Mouse (Mus musculus) left cerebral cortex, postnatal 10 days (tissue): ENCODE measurements around the gene Acad9. TPM values are rescaled to one million over a fixed set of nuclear protein-coding genes. Genes with fewer than 3 reads are reported as not detected.
"Not testable (repeated sequence)": the region's sequence is repeated elsewhere in the genome, so short reads cannot be mapped to it uniquely, and the experiment has no call there.

Experiments
- DNase-seq, 2 experiments: peaks; one replicate each; pipeline ENCODE4 v3.0.0; 2021 to 2022; ENCODE audit warnings: low spot score in 2 of 2, mixed read lengths in 1 of 2; ENCODE audit errors: extremely low spot score in 1 of 2
- intact Hi-C: fragments of 180-260 bp; cut with DNase I; formaldehyde crosslinking; loops from one replicate; pipeline ENCODE4 v1.15.1; 2025
- total RNA-seq, 2 experiments: library from RNA; stranded (reverse); gene quantifications; 2 replicates each; pipeline ENCODE4 v1.2.3; 2021

The Acad9 gene
- total RNA-seq, 2 experiments from 2014 or later: 43.0 to 48.4 TPM

DNA sequence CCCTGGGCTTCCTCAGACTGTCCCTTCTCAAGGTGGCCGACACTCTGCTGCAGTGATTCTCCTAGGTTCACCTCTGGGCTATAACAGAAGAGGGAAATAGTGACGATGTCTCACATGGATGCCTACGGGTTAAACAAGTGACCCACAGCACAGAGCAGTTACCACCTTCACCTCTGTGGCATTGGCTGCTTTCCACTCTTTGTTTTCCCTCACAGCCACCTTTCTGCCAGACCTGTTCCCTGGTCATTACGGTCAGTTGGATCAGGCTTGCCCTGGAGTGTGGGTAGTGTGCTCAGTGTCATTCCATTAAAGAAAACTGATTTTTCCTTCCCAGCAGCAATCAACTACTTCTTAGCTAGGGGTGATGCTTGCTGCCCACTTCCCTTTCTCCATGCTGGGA, 17.1 kb downstream of the Acad9 start:
- DNase-seq: no peak
- intact Hi-C loops: no loop called here

DNA sequence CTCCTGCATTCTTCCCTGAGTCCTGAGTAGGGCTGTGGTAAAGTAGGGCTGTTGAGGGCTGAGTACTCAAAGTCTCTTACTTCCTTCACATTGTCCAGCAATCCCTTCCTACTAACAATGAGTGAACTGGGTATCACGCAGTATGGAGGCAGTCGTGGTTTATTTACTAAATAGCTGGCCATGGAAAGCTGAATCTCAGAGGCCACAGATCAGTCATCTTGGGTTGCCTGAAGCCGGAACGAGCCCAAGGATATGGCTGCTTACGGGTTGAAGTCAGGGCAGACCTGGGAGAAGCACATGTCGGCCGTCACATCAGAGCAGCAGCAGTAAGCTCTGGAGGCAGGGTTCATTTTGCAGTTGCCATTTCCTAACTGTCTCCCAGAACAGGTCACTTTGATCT, 17.6 kb downstream of the Acad9 start:
- no peak for DNase-seq
- intact Hi-C loops: no loop called here

DNA sequence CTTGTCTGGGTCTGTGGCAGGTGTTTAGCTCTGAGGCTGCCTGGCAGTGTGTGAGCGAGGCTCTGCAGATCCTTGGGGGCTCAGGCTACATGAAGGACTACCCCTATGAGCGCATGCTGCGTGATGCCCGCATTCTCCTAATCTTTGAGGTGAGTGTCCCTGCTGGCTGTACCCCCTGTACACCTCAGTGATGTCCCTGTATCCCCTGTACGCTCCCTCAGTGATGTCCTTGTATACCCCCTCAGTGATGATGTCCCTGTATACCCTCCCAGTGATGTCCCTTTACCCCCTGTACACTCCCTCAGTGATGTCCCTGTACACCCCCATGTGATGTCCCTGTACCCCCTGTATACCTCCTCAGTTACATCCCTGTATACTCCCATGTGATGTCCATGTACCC, 19.6 kb downstream of the Acad9 start:
- intact Hi-C loops: no loop called here
- DNase-seq: no peak

DNA sequence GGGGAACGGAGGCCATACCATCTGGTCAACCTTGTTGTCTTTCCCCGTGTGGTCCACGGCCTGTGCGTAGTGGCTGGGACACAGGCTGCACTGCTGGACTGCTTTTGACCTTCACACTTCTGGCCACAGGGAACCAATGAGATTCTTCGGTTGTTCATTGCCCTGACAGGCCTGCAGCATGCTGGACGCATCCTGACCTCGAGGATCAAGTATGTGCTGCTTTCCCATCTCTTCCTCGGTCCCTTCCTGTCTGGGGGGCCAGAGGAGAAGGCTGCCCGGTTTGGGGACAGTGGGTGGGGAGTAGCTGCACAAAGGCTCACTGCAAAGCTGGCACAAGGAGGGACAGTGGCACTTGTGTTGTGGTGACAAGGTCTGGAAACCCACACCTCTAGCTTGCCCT, 21.8 kb downstream of the Acad9 start:
- intact Hi-C loops: no loop called here
- DNase-seq: no peak

DNA sequence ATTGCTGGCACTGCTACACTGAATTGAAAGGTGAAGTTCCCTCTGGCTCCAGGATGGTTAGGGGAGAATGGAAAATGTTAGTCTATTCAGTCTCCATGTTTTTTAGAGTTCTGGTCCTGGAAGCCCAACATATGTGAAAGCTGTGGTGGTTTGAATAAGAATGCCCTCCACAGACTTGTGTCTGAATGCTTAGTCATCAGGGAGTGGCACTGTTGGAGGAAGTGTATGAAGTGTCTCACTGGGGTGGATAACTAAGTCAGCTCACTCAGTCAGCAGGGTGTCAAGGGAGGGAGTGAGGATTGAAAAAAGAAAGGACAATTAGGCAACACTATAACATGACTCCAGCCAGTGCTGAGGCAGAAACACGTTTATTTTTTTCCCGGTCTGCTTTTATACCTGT, 29.6 kb downstream of the Acad9 start:
- no peak for DNase-seq
- intact Hi-C loops: no loop called here

DNA sequence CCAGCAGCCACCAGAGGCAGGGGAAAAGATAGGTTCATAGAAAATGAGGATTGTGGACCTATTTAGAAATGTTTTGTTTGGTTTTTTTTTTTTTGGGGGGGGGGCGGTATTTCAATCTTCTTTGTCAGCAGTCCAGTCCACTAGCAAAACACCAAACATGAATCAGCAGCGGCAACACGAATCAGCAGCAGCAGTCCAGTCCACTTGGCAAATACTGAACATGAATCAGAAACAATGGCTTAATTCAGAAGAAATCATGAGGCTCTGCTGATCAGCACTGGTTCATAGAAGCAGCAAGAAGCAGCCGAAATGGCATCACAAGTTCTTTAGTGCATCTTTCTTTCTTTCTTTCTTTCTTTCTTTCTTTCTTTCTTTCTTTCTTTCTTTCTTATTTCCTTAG, 50.3 kb downstream of the Acad9 start:
- no peak for DNase-seq
- intact Hi-C loops: no loop called here

DNA sequence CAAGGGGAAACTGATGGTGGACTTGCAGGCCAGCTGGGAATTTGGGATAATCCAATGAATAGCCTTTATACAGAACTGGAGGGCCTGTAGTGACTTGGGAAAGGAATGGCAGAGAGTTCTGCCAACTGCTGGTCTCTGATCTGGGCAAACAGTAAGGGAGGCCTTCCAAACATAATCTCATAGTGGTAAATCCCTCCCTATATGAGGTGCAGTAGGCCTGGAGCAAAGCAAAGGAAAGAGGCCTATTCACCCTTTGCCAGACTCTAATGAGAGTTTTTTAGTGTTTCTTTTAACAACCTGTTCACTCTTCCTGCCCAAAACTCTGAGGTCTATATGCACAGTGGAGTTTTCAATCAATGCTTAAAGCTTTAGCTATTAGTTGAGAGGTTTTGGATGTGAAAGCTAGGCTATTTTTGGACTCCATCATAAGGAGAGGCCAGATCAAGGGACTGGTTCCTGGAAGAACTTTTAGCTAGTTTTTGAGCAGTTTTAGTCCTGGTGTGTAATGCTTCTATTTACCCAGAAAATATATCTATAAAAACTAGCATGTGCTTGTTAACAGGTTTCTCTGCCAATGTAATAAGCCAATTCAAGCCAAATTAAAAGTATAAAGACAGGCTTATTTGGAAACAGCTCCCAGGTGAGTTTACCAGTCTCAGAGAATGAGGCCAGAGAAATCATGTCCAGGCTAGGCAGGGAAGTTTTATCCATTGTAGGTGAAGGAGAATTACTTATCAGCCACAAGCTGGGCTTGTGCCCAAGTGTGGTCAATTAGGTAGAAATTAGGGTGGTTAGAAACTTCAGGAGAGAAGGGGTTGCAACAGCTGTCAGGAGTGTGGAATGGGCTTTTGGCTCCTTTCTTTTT, 54.1 kb downstream of the Acad9 start:
- intact Hi-C loops: no loop called here
- no peak for DNase-seq

DNA sequence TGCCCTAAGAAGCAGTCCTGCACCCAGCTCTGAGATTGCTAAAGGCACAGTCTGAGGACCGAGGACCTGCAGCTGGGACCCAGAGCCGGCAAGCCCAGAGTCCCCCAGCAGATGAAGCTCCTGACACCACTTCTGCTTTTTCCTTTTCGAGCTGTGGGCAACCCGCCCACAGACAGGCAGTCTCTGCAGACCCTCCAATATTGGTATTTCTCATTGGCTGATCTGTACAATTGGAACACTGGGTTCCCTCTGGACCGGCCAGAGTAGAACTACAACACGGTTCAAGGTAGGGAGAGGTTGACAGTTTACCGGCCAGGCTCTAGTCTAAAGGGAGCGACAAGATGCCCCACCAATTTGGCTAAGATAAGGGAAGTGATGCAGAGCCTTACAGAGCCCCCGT, 60.4 kb downstream of the Acad9 start:
- DNase-seq: not testable (repeated sequence)

DNA sequence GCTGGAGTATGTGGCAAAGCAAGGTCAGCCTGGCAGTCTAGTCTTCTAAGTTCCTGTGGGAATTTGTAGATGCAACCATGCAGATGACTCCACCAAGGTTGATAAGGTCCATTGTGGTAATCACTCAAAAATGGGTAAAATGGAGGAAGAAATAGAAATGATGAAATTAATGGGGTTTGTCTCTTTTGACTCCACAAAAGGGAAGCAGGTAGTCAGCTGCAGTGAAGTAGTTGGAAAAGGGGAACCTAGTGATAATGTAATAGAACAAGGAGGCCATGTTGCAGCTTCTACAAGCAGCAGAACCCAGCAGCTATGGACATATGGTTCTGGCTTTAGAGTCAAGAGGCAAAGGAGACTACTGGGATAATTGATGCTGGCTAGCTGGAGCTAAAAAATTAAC, 70.4 kb downstream of the Acad9 start:
- intact Hi-C loops: no loop called here

More for the DNA sequence above, 60.4 kb downstream of the Acad9 start:
- intact Hi-C loops: not testable (repeated sequence)

DNA sequence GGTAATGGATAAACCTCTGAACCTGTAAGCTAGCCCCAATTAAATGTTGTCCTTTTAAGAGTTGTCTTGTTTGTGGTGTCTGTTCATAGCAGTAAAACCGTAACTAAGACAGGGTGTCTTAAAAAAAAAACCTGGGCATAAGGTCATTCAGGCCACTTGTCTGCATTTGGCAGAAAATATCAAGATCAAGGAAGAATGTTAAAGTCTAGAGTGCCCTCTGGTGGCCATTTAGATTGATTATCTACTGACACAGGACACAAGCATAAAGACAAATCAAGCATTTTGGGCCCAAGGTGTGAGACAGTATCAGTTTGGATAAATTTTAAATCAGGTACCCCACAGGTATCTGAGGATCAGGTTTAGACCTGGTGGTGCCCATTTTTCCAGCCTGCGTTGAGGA, 71.8 kb downstream of the Acad9 start:
- intact Hi-C loops: no loop called here
- no peak for DNase-seq

More for the DNA sequence above, 70.4 kb downstream of the Acad9 start:
- no peak for DNase-seq

DNA sequence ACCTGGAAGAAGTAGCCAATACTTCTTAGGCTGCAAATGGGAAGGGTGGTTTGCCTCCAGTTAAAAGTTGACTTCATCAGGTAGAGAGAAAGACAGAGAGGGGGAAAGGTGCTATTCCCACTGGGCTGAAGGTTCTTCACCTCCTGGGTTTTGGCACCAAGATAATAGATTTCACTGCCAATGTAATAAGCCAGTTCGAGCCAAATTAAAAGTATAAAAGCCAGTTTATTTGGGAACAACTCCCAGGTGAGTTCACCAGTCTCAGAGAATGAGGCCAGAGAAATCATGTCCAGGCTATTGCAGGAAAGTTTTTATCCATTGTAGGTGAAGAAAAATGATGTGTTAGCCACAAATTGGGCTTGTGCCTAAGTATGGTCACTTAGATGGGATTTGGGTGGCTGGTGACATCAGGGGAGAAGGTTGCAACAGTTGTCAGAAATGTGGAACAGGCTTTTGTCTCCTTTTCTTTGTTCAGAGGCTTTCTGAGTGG, 72.4 kb downstream of the Acad9 start:
- no peak for DNase-seq
- intact Hi-C loops: no loop called here

DNA sequence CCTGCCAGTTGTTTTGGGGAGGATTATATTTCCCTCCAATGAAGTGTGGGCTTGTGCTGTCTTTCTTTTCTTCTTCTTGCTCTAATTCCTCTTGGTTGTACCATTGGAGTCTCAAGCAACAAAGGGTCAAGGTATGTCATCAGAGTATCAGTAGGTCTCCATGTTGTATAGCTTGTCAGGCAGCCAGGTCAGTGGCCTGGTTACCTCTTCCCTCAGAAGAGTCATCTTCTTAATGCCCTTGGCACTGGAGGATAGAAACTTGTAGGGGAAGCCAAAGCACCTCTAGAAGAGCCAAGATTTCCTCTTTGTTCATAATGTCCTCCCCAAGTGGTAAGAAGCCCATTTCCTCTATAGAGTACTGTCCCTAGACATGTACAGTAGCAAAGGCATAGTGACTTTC, 73.2 kb downstream of the Acad9 start:
- no peak for DNase-seq
- intact Hi-C loops: no loop called here

Other genes with a start within 250 kb of the Acad9 start
- 10 to 100 TPM; 69.2 to 73.8 TPM for gene Dcun1d1, start 128.5 kb upstream of the Acad9 start, total RNA-seq
- gene Mccc1, start 65.3 kb upstream of the Acad9 start, total RNA-seq: 10 to 100 TPM; 27.2 to 33.1 TPM
- not detected for gene Ccdc144b, start 12.4 kb upstream of the Acad9 start, total RNA-seq
- gene D3Ertd254e, start 85.0 kb downstream of the Acad9 start, total RNA-seq: 10 to 100 TPM; 17.2 to 18.4 TPM
- 1 to 10 TPM; 2.3 to 3.0 TPM for gene Qrfpr, start 156.3 kb downstream of the Acad9 start, total RNA-seq